Mouse (Mus musculus): ENCODE measurements around the gene Bmf. TPM values are rescaled to one million over a fixed set of nuclear protein-coding genes. Genes with fewer than 3 reads are reported as not detected.
A peak's percentile ranks its signal among the peaks of the same experiment; 100 is the strongest.

Gene Bmf
- polyA plus RNA-seq, 1 experiment from 2014 or later: 4.1 TPM

DNA sequence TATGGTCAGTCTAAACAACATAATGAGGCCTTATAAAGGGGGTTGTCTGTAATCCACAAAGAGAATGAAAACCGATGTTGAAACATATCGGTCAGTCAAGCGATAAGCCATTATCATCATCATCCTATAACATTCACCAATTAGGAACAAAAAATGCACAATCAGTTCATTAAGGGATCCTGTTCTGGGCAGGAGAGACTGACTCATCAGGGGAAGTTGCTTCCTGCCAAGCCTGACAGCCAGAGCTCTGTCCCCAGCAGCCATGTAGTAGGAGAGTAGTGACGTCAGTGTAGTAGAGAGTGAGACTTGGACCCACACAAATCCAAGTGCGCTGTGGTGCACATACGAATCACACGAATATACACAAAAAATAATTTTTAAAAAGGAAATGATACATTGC is 42.4 kb downstream of the Bmf start:
- no peak for ATAC-seq (ENCODE audit: low FRiP score, low read depth)
- Histone ChIP-seq H3K27ac (replicated peaks) (no peak overlapping the region), H3K4me1 (peaks cover 14% of the 10 kb centered on the region), H3K4me3 (no peak overlapping the region), H3K9ac (replicated peaks) (no peak overlapping the region), H3K27me3 (peaks cover 6% of the 10 kb centered on the region; the same call in 1 of the 2 replicates), H3K36me3 (no peaks in the 10 kb centered on the region), H3K4me2 (replicated peaks) (no peak overlapping the region), H3K9me3 (no peaks in the 10 kb centered on the region)
- 94% methylated on average over 7 of the region's 7 CpGs for WGBS

DNA sequence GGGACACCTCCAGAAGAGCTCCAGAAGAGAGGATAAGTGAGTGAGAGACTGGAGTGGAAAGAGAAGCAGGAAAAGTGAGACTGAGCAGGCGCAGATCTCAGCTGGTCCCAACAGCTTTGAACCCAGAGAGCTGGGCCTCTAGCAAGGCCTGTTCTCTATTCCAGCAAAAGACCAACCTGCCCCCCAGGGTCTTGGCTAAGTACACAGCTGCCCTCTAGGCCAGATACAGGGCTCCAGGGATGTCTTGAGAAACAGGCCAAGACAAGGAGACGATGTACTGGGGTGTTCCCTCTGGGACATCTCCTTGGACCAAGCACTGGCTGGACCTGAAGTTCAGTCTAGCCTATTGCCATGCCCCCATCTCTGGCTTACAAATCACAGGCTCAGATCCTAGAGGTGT is 49.3 kb downstream of the Bmf start:
- Histone ChIP-seq H3K27me3 (no peaks in the 10 kb centered on the region), H3K4me1 (peaks cover 5% of the 10 kb centered on the region), H3K4me2 (replicated peaks) (no peak overlapping the region), H3K9ac (replicated peaks) (no peak overlapping the region), H3K9me3 (no peaks in the 10 kb centered on the region), H3K4me3 (no peak overlapping the region), H3K36me3 (no peaks in the 10 kb centered on the region), H3K27ac (replicated peaks) (no peak overlapping the region)
- 79% methylated on average over 2 of the region's 2 CpGs for WGBS
- no peak for ATAC-seq (ENCODE audit: low FRiP score, low read depth)

DNA sequence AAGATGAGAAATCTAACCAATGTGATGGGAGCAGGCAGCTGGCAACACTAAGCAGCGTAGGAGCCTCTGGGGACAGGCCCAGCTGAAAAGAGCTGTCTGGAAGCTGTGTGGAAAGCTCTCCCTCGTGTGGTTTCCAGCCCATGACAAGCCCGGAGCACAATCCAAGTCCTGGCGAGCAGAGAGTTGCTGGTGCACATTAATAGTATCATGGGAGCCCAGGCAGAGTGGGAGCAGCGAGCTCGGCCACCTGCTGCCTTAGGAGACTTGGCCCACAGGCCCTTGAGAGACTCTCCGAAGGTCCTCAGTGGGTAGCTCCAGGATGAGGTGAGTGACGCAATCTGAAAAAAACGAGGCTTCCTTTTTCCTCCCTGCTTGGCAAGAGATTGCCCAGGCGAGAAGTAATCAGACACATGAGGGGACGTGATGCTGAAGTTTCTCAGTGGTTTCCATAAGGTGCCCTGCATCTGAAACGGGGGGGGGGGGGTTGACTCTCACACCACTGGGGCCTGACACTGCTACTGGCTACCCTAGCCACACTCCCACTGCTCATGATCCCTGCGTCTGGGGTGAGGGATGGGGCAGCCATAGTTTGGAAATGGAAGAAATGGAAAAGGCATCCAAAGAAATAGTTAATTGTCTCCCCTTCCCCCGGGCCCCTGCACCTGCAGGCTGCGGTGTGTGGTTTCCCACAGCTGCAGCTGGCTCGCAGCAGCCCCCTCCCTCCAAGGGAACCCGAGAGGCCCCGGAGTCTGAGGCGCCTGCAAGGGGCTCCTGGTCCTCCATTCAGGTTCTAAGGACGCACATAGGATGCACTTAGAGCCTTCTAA is 50.1 kb downstream of the Bmf start:
- ATAC-seq (ENCODE audit: low FRiP score, low read depth): no peak
- H3K4me2 ChIP-seq (replicated peaks): no peak overlapping the region
- H3K4me1 ChIP-seq: peaks cover 5% of the 10 kb centered on the region
- no peaks in the 10 kb centered on the region for H3K27me3 ChIP-seq
- no peak overlapping the region for H3K4me3 ChIP-seq
- no peaks in the 10 kb centered on the region for H3K36me3 ChIP-seq
- H3K27ac ChIP-seq (replicated peaks): no peak overlapping the region
- no peak overlapping the region for H3K9ac ChIP-seq (replicated peaks)
- WGBS: 50% methylated on average over 20 of the region's 20 CpGs
- H3K9me3 ChIP-seq: no peaks in the 10 kb centered on the region

DNA sequence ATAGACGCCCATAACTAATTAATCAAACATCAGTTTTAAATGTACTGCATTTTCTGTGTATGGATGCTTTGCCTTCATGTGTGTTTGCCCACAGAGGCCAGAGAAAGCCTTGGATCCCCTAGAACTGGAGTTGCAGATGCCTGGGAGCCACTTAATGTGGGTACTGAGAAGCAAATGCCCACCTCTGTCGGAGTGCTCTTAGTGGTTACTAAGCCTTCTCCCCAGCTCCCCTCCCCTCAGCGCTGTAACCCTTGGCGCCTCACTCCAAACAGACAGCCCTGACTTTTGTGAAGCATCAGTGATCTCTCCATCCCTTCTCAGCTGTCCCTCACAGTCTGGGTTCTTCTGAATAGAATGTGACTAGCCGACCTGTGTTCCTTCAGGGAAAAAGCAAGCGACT is 51.0 kb downstream of the Bmf start:
- peaks cover 5% of the 10 kb centered on the region for H3K4me1 ChIP-seq
- H3K36me3 ChIP-seq: no peaks in the 10 kb centered on the region
- WGBS: 76% methylated on average over 6 of the region's 6 CpGs
- H3K27ac ChIP-seq (replicated peaks): no peak overlapping the region
- H3K4me2 ChIP-seq (replicated peaks): no peak overlapping the region
- no peak overlapping the region for H3K4me3 ChIP-seq
- no peak for ATAC-seq (ENCODE audit: low FRiP score, low read depth)
- no peaks in the 10 kb centered on the region for H3K9me3 ChIP-seq
- H3K27me3 ChIP-seq: no peaks in the 10 kb centered on the region
- no peak overlapping the region for H3K9ac ChIP-seq (replicated peaks)

DNA sequence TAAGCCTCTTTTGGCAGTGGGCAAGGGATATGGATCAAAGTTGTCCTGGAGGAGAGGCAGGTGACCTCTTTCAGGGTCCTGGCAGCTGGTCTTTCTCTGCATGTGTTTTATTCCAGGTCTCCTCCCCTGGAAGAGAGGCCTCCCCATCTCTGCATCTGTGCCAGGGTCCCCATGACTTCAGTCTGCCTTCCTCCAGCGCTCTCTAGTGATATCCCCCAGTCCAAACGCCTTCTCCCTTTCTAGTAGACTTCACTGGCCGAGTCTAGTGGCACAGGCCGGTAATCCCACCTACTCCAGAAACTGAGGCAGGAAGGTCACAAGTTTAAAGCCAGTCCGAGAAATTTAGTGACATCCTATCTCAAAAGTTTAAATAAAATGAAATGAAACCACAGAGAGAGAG is 51.6 kb downstream of the Bmf start:
- Histone ChIP-seq H3K4me1 (peaks cover 5% of the 10 kb centered on the region), H3K9ac (replicated peaks) (no peak overlapping the region), H3K4me3 (no peak overlapping the region), H3K9me3 (no peaks in the 10 kb centered on the region), H3K4me2 (replicated peaks) (no peak overlapping the region), H3K27ac (replicated peaks) (no peak overlapping the region), H3K36me3 (no peaks in the 10 kb centered on the region), H3K27me3 (no peaks in the 10 kb centered on the region)
- ATAC-seq (ENCODE audit: low FRiP score, low read depth): no peak
- 82% methylated on average over 5 of the region's 5 CpGs for WGBS

DNA sequence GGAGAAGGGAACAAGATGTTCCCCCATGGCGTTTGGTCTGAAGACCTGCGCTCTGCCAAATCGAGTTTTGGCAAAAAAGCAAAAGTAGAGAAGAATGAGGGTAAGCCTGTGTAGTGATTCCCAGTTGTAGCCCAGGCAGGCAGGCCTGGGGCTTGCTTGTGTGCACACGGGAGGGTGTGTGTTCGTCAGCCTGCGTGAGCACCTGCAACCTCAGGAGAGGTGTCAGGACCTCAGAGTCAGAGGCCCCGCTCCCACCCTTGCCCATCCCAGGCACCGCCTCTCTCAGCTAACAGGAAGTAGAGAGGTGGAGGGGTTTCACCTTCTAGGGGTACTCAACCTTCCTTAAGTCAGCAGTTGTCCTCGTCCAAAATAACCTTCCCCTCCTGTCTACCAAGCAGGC is 54.5 kb downstream of the Bmf start:
- no peaks in the 10 kb centered on the region for H3K36me3 ChIP-seq
- peaks cover 12% of the 10 kb centered on the region for H3K4me1 ChIP-seq
- H3K27me3 ChIP-seq: no peaks in the 10 kb centered on the region
- H3K9me3 ChIP-seq: no peaks in the 10 kb centered on the region
- ATAC-seq (ENCODE audit: low FRiP score, low read depth): no peak
- H3K4me3 ChIP-seq: no peak overlapping the region
- H3K9ac ChIP-seq (replicated peaks): no peak overlapping the region
- H3K27ac ChIP-seq (replicated peaks): no peak overlapping the region
- no peak overlapping the region for H3K4me2 ChIP-seq (replicated peaks)
- 80% methylated on average over 9 of the region's 9 CpGs for WGBS

DNA sequence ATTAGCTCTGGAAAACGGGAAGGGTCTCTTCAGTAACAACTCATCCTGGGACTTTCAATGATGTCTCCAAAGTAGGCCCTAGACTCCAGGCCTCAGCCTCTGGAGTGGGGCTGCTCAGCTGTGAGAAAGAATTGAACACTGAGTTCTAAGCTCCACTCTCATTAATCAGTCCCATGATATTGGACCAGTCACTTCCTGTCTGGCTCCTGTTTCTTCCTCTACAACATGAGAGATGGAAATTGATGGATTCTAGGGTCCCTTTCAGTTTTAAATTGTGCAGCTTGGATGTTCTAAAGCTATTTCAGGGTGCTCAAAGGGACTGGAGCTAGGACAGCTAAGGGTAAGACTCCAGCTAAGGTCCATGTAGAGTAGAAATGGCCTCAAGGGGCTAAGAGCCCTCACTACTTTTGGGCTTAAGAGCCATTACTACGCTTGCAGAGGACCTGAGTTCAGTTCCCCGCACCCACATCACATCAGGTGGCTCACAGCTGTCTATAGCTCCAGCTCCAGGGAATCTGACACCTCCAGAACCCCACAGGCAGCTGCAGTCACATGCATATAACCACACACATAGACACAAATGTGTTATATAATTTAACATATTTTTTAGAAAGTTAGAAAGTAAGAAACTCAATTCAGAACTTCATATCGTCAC is 57.6 kb downstream of the Bmf start:
- no peak for ATAC-seq (ENCODE audit: low FRiP score, low read depth)
- Histone ChIP-seq H3K9me3 (no peaks in the 10 kb centered on the region), H3K27me3 (no peaks in the 10 kb centered on the region), H3K27ac (replicated peaks) (no peak overlapping the region), H3K36me3 (no peaks in the 10 kb centered on the region), H3K4me3 (no peak overlapping the region), H3K4me2 (replicated peaks) (no peak overlapping the region), H3K4me1 (0 out of 2 replicates have a peak, but pooled peaks cover 8% of the 10 kb centered on the region), H3K9ac (replicated peaks) (no peak overlapping the region)
- 89% methylated on average over 4 of the region's 4 CpGs for WGBS

DNA sequence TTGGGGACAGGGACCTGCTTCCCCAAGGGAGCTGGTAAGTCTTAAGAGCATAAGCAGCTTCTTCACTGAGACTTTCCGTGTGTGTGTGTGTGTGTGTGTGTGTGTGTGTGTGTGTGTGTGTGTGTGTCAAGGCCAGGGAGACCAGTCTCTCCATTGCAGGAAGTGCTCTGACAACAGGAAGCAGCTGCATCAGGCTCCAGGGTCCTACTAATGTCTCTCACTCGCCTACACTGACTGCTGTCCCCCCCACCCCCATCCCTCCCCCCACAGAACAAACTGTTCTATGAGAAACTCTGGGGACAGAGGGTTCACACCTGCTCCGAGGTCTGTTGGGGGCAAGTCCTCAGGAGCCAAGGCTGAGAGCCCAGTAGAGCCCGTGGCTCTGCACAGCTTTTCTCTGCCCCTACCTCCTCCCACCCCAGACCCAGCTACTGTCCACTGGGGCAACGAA is 58.2 kb downstream of the Bmf start:
- 59% methylated on average over 5 of the region's 5 CpGs for WGBS
- no peak overlapping the region for H3K9ac ChIP-seq (replicated peaks)
- no peak overlapping the region for H3K4me2 ChIP-seq (replicated peaks)
- H3K9me3 ChIP-seq: no peaks in the 10 kb centered on the region
- H3K27me3 ChIP-seq: no peaks in the 10 kb centered on the region
- H3K36me3 ChIP-seq: no peaks in the 10 kb centered on the region
- H3K27ac ChIP-seq (replicated peaks): no peak overlapping the region
- H3K4me3 ChIP-seq: no peak overlapping the region
- H3K4me1 ChIP-seq: 0 out of 2 replicates have a peak, but pooled peaks cover 8% of the 10 kb centered on the region
- no peak for ATAC-seq (ENCODE audit: low FRiP score, low read depth)

DNA sequence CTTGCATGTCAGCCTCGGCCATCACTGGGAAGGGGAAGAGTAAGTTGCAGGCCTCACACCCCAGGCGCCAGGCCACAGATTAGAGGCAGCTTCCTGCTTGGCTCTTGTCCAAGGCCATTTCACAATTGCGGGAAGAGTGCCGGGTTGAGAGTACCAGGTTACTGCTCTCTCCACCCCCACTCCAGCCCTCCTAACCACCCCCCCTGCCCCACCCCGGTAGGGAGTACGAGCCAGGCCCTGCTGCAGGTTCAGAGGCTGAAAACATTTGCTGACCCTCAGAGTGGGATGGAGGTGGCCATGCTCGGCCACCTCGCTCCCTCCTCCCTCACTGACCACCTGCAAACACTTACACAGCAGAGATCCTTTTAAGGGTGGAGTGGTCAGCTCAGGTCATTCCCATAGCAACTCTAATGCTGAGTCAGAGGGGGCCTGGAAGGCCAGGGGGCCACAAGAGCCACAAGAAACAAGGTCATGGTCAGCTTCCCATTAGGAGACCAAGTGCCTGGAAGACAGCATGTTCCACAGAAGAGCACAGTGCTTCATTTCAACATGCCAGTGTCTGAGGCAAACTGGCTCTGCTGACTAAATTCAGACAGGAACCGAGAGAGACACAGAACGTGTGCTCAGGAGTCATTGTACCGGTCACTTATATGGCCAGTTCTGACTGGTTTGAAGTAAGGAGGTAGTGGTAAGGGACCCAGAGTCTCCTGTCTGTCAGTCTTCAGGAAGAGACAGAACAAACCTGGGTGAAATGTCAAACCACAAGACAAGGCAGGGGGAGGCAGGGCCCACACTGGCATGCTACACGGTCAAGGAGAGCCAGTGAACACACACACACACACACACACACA is 59.0 kb downstream of the Bmf start:
- Histone ChIP-seq H3K36me3 (no peaks in the 10 kb centered on the region), H3K4me2 (replicated peaks) (no peak overlapping the region), H3K9ac (replicated peaks) (no peak overlapping the region), H3K27ac (replicated peaks) (no peak overlapping the region), H3K9me3 (no peaks in the 10 kb centered on the region), H3K4me3 (no peak overlapping the region), H3K4me1 (0 out of 2 replicates have a peak, but pooled peaks cover 8% of the 10 kb centered on the region), H3K27me3 (no peaks in the 10 kb centered on the region)
- 59% methylated on average over 12 of the region's 12 CpGs for WGBS
- ATAC-seq (ENCODE audit: low FRiP score, low read depth): no peak

DNA sequence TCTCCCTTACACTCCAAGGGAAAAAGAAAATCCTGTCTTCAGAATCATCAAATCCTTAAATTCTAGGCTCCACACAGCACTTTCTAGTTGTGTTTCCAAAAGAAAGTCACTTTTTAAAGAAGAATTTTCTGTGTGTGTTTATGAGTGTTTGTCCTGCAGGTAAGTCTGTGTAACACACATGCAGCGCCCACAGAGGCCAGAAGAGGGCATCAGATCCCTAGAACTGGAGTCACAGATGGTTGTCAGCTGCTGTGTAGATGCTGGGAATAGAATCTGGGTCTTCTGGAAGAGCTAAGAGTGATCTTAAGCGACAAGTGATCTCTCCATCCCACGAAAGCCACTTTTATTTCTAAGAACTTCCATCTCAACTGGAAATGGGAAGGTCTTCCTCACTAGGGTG is 61.7 kb downstream of the Bmf start:
- Histone ChIP-seq H3K36me3 (no peaks in the 10 kb centered on the region), H3K9ac (replicated peaks) (no peak overlapping the region), H3K9me3 (no peaks in the 10 kb centered on the region), H3K27me3 (peaks cover 4% of the 10 kb centered on the region; the same call in 1 of the 2 replicates), H3K4me3 (no peak overlapping the region), H3K27ac (replicated peaks) (no peak overlapping the region), H3K4me1 (0 out of 2 replicates have a peak, but pooled peaks cover 8% of the 10 kb centered on the region), H3K4me2 (replicated peaks) (no peak overlapping the region)
- no peak for ATAC-seq (ENCODE audit: low FRiP score, low read depth)
- WGBS: 61% methylated on average over 3 of the region's 3 CpGs

DNA sequence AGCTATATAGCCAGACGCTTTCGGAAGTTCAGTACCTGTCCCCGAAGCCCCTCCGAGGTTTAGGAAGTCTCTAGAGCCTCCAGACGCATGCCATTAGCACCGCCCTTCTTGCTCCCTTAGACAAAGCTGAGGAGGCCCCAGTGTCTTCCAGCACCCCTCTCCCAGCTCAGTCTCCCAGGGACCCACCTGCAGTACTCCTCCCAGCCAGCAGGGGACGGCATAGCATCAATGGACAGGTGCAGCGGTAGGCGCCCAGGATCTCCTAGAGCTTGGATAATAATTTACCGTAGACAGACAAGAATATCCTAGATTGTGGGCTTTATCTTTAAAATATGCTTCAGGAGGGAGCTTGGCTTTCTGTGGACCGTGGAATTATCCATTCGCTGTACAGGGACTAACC is 62.6 kb downstream of the Bmf start:
- whole genome bisulfite sequencing: 11% methylated on average over 12 of the region's 12 CpGs
- H3K27me3 ChIP-seq: peaks cover 4% of the 10 kb centered on the region; the same call in 1 of the 2 replicates
- H3K9ac ChIP-seq (replicated peaks): no peak overlapping the region
- no peak overlapping the region for H3K4me2 ChIP-seq (replicated peaks)
- H3K4me1 ChIP-seq: 0 out of 2 replicates have a peak, but pooled peaks cover 8% of the 10 kb centered on the region
- no peak overlapping the region for H3K27ac ChIP-seq (replicated peaks)
- H3K9me3 ChIP-seq: no peaks in the 10 kb centered on the region
- no peak overlapping the region for H3K4me3 ChIP-seq
- ATAC-seq (ENCODE audit: low FRiP score, low read depth): peak; percentile 61
- H3K36me3 ChIP-seq: no peaks in the 10 kb centered on the region

DNA sequence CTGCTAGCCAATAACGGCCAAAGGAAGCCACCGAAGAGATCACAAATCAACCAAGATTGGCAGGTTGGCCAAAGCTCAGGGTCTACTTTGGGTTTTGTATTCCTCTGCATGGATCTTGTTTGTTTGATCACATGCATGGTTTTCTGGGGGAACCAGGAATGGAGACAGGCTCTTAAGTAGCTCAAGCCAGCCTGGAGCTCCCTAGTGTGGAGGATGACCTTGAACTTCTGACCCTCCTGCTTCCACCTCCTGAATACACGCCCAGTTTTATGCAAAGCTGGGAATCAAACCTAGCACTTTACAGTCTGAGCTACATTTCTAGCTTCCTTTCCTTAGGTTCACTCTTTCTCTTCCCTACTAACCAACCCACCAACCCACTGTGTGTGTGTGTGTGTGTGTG is 64.1 kb downstream of the Bmf start:
- ATAC-seq (ENCODE audit: low FRiP score, low read depth): no peak
- H3K9me3 ChIP-seq: no peaks in the 10 kb centered on the region
- 0 out of 2 replicates have a peak, but pooled peaks cover 5% of the 10 kb centered on the region for H3K4me1 ChIP-seq
- WGBS: 80% methylated on average over 3 of the region's 3 CpGs
- no peak overlapping the region for H3K4me3 ChIP-seq
- H3K36me3 ChIP-seq: no peaks in the 10 kb centered on the region
- H3K27me3 ChIP-seq: peaks cover 4% of the 10 kb centered on the region; the same call in 1 of the 2 replicates
- H3K9ac ChIP-seq (replicated peaks): no peak overlapping the region
- no peak overlapping the region for H3K4me2 ChIP-seq (replicated peaks)
- H3K27ac ChIP-seq (replicated peaks): no peak overlapping the region

All from midbrain, embryonic 12.5 days (tissue).